Mouse (Mus musculus): ENCODE data around the gene March1.

The March1 gene

GRCm38 (mm10) chr8:66495726-66496125 lies 878.0 kb downstream of the March1 start:
- DNase-seq (ENCODE audit: extremely low read depth, low read depth, low spot score) = no peak

DNA sequence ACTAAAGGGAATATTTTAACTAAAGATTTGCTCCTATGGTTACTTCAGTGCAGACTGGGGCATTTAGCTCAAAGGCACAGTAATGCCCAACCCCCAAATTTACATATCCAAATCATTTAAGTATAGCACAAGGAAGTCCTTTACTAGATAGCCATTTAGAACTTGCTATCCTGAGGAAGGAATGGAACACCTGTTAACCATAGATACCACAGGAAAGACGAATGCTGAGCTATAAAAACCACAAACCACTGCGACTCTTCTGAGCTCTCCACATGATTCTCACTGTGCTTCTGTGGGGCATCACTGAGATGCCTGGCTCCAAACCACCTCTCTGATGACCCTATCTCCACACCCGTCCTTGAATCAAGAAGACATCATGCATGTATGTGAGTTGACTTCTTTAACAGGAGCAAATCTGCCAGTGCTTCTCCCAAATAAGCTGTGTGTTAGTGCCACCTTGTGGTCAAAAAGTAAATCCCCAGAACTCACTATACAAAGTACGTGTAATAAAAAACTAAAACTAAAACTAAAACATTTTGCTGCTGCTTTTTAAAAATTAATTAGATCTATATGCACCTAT lies 879.4 kb downstream of the March1 start:
- DNase-seq (ENCODE audit: extremely low read depth, low read depth, low spot score) = no peak

- DNase-seq (ENCODE audit: extremely low read depth, low read depth, low spot score) = no peak
Measured at GRCm38 (mm10) chr8:66503381-66503780, 885.7 kb downstream of the March1 start.

GRCm38 (mm10) chr8:66511537-66511936 lies 893.8 kb downstream of the March1 start, which contains the start of gene Tktl2:
Gene Tktl2, plus strand, starts transcription at chr8:66511756.
- no peak for DNase-seq (ENCODE audit: extremely low read depth, low read depth, low spot score)

- no peak for DNase-seq (ENCODE audit: extremely low read depth, low read depth, low spot score)
Measured at GRCm38 (mm10) chr8:66519149-66519548, 901.4 kb downstream of the March1 start.

GRCm38 (mm10) chr8:66520576-66520975 lies 902.9 kb downstream of the March1 start:
- DNase-seq (ENCODE audit: extremely low read depth, low read depth, low spot score) = no peak

Measured in fat pad, adult 2 months (tissue).